Mouse (Mus musculus) bone marrow, adult 2 months (tissue): ENCODE data around the gene Cgnl1. TPM values are rescaled to one million over a fixed set of nuclear protein-coding genes. Genes with fewer than 3 reads are reported as not detected.
"Not testable (repeated sequence)": the region's sequence is repeated elsewhere in the genome, so short reads cannot be mapped to it uniquely, and the experiment has no call there.

Experiments used
- H3K27ac ChIP-seq: fragments of 200-500 bp; 2 replicates; pipeline ENCODE4 v1.5.1; 2012; ENCODE audit warnings: low read depth, mild to moderate bottlenecking, control low read depth, inconsistent platforms, low read length; ENCODE audit not compliant: control insufficient read depth, poor library complexity, insufficient read depth
- H3K4me1 ChIP-seq: fragments of 200-500 bp; 2 replicates; pipeline ENCODE4 v1.6.1; 2011; ENCODE audit warnings: low read length; ENCODE audit not compliant: control insufficient read depth, insufficient read depth
- H3K4me3 ChIP-seq: fragments of 200-500 bp; replicated peaks from 2 replicates; pipeline ENCODE3; 2011; ENCODE audit warnings: mild to moderate bottlenecking, low read depth, low read length, control low read depth; ENCODE audit not compliant: control insufficient read depth
- CTCF ChIP-seq: fragments of 200-500 bp; IDR thresholded peaks from 2 replicates; pipeline ENCODE4 v1.5.1; 2011; ENCODE audit warnings: low read length, control low read depth; ENCODE audit not compliant: control insufficient read depth, insufficient read depth
- POLR2A ChIP-seq: fragments of 200-500 bp; IDR thresholded peaks from 2 replicates; pipeline ENCODE4 v1.6.1; 2011; ENCODE audit warnings: low read depth, mild to moderate bottlenecking, control low read depth, low read length, borderline replicate concordance; ENCODE audit not compliant: control insufficient read depth
- whole genome bisulfite sequencing: fragments of 180-500 bp; shearing (Covaris S2); methylation state at CpG from one replicate; pipeline ENCODE4 v1.1.7; 2018; 5-methylcytosine and 5-hydroxymethylcytosine counted together
- polyA plus RNA-seq: library from polyadenylated mRNA; stranded (reverse); fragments of >200 nt; gene quantifications from 2 replicates; pipeline ENCODE4 v1.2.4, GENCODE M21; 2011; ENCODE audit warnings: low replicate concordance; ENCODE audit not compliant: missing spikeins, insufficient read depth, insufficient read length

The Cgnl1 gene
- polyA plus RNA-seq, 1 experiment: 2.4 TPM

DNA sequence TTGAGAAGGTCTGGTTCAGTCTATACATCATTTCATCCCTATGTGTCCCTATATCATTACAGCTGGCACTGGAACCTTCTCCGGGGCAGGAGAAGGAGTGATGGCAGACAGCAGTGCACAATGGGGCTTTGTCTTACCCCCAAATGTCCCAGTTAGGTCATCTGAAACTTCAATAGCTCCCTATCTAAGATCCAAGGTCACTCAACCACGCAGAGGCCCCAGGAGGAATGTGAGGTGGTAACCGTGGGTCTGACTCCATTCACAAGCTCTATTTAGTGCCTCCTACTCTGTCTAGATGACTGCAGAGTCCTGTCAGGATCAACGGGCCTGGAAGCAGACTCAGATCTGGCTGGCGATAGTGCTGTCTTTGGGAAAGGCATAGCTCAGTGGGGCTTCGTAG is 142.5 kb downstream of the Cgnl1 start:
- H3K4me3 ChIP-seq: no peak overlapping the region
- no peak for TF ChIP-seq CTCF
- no peak for TF ChIP-seq POLR2A
- H3K27ac ChIP-seq: no peak overlapping the region
- 76% methylated on average over 6 of the region's 6 CpGs for WGBS
- no peaks in the 10 kb centered on the region for H3K4me1 ChIP-seq

DNA sequence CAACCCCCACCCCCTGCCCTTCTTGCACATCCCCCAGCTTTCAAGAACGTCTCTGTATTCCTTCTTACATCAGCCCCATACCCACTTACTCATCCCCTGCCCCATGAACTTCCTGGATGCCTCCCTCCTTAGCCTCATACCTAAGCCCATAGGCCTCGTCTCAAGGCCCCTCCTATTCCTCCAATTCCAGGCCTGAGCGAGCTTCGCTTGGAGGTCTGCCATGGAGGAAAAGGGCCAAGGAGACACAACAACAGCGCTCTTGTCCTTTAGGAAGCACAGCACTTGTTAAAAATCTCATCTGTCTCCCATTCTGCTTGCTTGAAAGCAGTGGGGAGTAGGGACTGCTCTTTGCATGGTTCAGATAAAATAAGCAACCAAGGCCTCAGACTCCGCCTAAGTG is 143.1 kb downstream of the Cgnl1 start:
- no peak for TF ChIP-seq CTCF
- TF ChIP-seq POLR2A: no peak
- Histone ChIP-seq H3K4me1 (no peaks in the 10 kb centered on the region), H3K4me3 (no peak overlapping the region), H3K27ac (no peak overlapping the region)
- WGBS: 74% methylated on average over 6 of the region's 6 CpGs

DNA sequence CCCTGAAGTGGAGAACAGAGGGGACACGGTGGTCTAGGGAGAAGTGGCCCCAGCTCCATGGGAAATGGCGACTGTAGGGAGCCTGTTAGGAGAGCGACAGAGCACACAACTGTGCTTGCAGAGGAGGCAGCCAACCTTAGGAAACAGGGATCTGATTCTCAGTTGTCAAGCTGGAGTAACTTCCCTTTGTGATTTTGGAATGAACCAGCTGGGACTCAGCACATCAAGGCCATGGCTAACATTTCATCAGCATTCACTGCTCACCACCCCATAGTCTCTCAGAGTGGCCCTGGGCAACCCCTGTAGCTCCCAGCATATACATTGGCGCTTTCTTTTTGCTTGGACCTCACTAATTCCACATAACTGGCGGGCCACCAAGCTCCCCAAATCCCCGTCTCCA is 145.4 kb downstream of the Cgnl1 start:
- TF ChIP-seq CTCF (no peak), POLR2A (no peak)
- Histone ChIP-seq H3K4me3 (no peak overlapping the region), H3K4me1 (no peaks in the 10 kb centered on the region), H3K27ac (no peak overlapping the region)
- WGBS: 73% methylated on average over 6 of the region's 6 CpGs

DNA sequence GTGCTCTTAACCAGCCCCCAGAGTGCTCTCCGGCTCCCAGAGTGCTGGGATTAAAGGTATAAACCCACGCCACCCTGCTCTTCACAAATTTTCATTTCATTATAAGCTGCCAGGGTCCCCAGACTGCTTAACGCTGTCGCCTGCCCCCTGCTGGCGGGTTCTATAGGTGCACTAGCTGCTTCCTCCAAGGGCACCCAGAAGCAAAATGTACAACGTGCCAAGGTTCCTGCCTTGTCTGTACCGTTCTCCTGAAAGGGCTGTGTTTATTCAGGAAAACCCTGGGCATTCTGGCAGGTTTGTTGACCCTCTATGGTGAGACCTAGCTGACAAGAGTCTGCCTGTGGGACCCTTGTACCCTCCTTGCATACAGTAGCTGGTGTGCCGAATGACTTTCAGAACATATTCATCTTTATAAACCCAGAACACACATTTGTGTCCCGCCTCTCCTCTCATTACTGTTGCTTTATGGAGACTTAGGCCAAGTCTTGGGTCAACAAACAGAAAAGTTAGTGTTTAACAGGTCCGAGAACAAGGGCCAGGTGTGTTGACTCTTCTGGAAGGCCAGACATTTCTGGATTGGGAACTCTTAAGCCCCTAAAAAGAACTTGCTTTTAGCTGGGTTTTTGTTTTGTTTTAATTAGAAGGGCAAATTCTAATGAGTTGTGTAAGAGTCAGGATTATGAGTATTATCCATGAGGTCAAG is 146.5 kb downstream of the Cgnl1 start:
- no peak overlapping the region for H3K4me3 ChIP-seq
- no peaks in the 10 kb centered on the region for H3K4me1 ChIP-seq
- H3K27ac ChIP-seq: no peak overlapping the region
- no peak for TF ChIP-seq POLR2A
- TF ChIP-seq CTCF: peak; percentile 66; the same call in 1 of the 2 replicates
- WGBS: 32% methylated on average over 10 of the region's 10 CpGs

GRCm38 (mm10) chr9:71623871-71624569 is 147.4 kb downstream of the Cgnl1 start:
- 42% methylated on average over 4 of the region's 4 CpGs for WGBS
- Histone ChIP-seq H3K4me3 (no peak overlapping the region), H3K4me1 (no peaks in the 10 kb centered on the region), H3K27ac (no peak overlapping the region)
- TF ChIP-seq POLR2A (no peak), CTCF (peak; percentile 70)

GRCm38 (mm10) chr9:71622593-71622992 is 148.8 kb downstream of the Cgnl1 start:
- TF ChIP-seq CTCF (no peak), POLR2A (no peak)
- Histone ChIP-seq H3K27ac (no peak overlapping the region), H3K4me1 (no peaks in the 10 kb centered on the region), H3K4me3 (no peak overlapping the region)
- WGBS: 71% methylated on average over 3 of the region's 3 CpGs

DNA sequence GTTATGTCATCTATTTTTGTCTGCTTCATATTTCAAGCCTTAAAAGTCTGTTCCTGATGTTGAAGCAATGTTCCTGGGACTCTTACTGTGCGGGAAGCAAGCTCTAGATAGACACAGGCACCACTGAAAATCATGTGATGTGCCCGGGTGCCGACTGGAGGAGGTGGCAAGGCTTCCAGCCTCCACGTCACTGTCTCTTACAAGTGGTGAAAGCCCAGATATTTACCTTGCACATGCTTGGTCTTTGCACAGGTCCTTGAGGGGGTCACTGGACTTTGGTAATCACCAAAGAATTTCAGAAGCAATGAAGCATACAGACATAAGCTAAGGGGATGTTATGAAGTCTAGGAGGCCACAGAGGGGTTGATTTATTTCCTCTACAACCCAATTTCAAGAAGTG is 149.4 kb downstream of the Cgnl1 start:
- TF ChIP-seq CTCF (no peak), POLR2A (no peak)
- WGBS: 76% methylated on average over 4 of the region's 4 CpGs

DNA sequence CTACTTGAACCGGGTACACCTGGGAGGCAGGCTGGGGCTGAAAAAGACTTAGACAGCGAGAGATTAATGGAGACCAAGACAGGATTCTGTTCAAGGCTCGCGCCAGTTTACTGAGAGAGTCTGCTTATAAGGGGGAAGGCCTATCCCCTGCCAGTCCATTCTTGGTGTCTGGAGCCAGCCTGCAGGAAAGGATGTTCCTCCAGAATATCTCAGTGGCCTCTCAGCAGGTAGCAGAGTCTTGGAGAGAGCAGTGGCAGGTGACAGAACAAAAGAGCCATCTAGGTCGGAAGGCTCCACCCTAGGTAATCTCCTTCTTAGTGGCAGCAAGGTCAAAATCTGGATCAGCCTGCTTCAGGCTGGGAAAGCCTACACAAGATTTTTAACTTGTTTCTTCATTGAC is 151.3 kb downstream of the Cgnl1 start:
- H3K4me3 ChIP-seq, H3K27ac ChIP-seq, H3K4me1 ChIP-seq: not testable (repeated sequence)
- WGBS: 84% methylated on average over 5 of the region's 5 CpGs

More for the DNA sequence above, 149.4 kb downstream of the Cgnl1 start:
- Histone ChIP-seq H3K27ac (no peak overlapping the region), H3K4me3 (no peak overlapping the region), H3K4me1 (no peaks in the 10 kb centered on the region)

DNA sequence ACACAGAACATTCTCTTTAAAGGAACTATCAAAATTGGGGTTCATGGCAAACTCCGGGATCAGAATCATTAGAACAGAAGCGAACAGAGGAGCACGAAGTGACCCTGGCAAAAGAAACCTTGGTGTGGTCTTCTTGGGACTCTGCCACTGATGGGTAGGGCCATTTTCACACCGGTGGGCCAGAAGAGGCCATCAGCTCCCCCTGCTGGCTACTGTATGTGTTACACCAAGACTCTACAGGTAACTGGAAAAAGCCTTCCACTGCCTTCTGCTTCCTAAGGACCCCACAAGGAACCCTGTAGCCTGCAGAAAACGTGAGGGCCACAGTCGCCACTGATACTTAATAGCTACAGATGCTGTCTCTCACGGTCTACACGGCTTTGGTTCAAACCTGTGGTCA is 154.0 kb downstream of the Cgnl1 start:
- 51% methylated on average over 8 of the region's 8 CpGs for WGBS
- no peak overlapping the region for H3K4me3 ChIP-seq
- no peak overlapping the region for H3K27ac ChIP-seq
- no peaks in the 10 kb centered on the region for H3K4me1 ChIP-seq
- TF ChIP-seq CTCF: peak; percentile 66; the same call in 1 of the 2 replicates
- TF ChIP-seq POLR2A: no peak
